Mouse (Mus musculus): Measurements from ENCODE around the gene Gm17428.

The Gm17428 gene

DNA sequence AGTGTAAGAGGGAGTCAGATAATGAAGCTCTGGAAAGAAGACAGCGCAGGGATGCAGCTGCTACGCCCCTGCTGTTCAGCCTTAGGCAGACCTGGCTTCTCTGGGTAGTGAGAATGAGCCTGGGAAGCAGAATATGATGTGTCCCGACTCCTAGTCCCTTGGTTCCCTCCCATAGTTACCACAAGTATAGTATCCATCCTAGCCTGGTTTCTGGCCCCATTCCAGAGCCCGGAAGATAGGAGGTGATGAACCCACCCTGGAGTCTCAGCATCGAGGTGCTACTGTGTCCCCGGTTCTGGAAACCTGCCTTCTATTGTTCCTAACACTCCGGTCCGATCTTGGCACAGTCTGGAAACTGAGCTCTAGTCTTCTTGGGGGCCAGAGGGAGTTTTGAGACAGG is 31.7 kb downstream of the Gm17428 start:
- no peak for DNase-seq (ENCODE audit: low read depth)

- no peak for DNase-seq (ENCODE audit: low read depth)
Observed at GRCm38 (mm10) chr14:55011116-55011515, 34.4 kb downstream of the Gm17428 start.

- no peak for DNase-seq (ENCODE audit: low read depth)
Observed at GRCm38 (mm10) chr14:55014591-55014990, 37.9 kb downstream of the Gm17428 start.

GRCm38 (mm10) chr14:55014991-55015766 is 38.4 kb downstream of the Gm17428 start, which contains the start of gene Ngdn:
TSS of gene Ngdn (plus strand) at chr14:55015454.
- peak; percentile 99 for DNase-seq (ENCODE audit: low read depth)

GRCm38 (mm10) chr14:55015767-55016111 is 39.0 kb downstream of the Gm17428 start:
- DNase-seq (ENCODE audit: low read depth): no peak

- DNase-seq (ENCODE audit: low read depth): no peak
Observed at GRCm38 (mm10) chr14:55016876-55017275, 40.1 kb downstream of the Gm17428 start.

DNA sequence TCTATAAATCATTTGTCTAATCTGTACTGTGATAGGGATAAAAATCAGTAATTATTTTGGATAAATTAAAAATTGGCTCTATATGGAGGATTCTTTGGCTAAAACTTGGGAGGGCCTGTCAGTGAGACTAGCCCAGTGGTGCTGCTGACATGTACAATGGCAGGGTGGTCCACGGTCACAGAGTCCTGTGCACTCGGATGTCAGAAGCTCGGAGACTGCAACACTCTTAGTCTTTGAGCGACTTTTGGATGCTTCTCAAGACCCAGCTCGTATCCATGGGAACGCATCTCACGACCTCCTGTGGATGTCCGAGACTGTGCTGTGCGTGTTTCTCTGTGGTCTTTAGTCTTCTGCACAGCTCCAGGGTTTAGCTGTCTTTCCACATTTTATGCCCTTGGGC is 43.7 kb downstream of the Gm17428 start:
- DNase-seq (ENCODE audit: low read depth): no peak

- no peak for DNase-seq (ENCODE audit: low read depth)
Observed at GRCm38 (mm10) chr14:55023011-55023410, 46.3 kb downstream of the Gm17428 start.

GRCm38 (mm10) chr14:55024236-55024635 is 47.5 kb downstream of the Gm17428 start:
- peak; percentile 36 for DNase-seq (ENCODE audit: low read depth)

GRCm38 (mm10) chr14:55025527-55025926 is 48.8 kb downstream of the Gm17428 start:
- DNase-seq (ENCODE audit: low read depth): no peak

Measured in fibroblast of lung, adult 2 months (primary cell).